Mouse (Mus musculus): Measurements from ENCODE around the gene Fstl4.

- TF ChIP-seq CTCF (IDR thresholded peaks at IDR 0.05; ENCODE audit: control insufficient read depth, insufficient read depth, insufficient read length) (no peak), MAX (IDR thresholded peaks at IDR 0.05) (no peak), USF1 (IDR thresholded peaks at IDR 0.05; ENCODE audit: low read depth) (no peak), FOSL1 (IDR thresholded peaks at IDR 0.05; ENCODE audit: insufficient read depth, low read length, poor library complexity, severe bottlenecking) (no peak), MYOD1 (IDR thresholded peaks at IDR 0.05; ENCODE audit: control insufficient read depth, insufficient read length, low read depth) (no peak), CEBPB (IDR thresholded peaks at IDR 0.05; ENCODE audit: low read depth) (no peak), MYOG (IDR thresholded peaks at IDR 0.05; ENCODE audit: control insufficient read depth, extremely low read depth, insufficient read length) (no peak)
Measured at GRCm38 (mm10) chr11:52740466-52740865, 24.0 kb upstream of the Fstl4 start.
